Mouse (Mus musculus): ENCODE measurements around the gene Slc6a13.

- TF ChIP-seq FLI1 (IDR thresholded peaks at IDR 0.05; ENCODE audit: low read length) (no peak), GATA1 (IDR thresholded peaks at IDR 0.05; ENCODE audit: borderline replicate concordance, low read length) (no peak)
Observed at GRCm38 (mm10) chr6:121376159-121376558, 76.1 kb downstream of the Slc6a13 start.

Measured in megakaryocyte, embryonic 14.5 days (primary cell).